8 mouse cellular contexts compared by ENCODE assay signal in genomic region chr1:119419151-119420105, GRCm38 (mm10). TPM values are rescaled to one million over a fixed set of nuclear protein-coding genes. Genes with fewer than 3 reads are reported as not detected.
DNase-seq lines count a peak whose midpoint lies in the region; ATAC-seq lines count a peak whose summit lies in the region.

No protein-coding gene starts in this region.

- H3K4me1 ChIP-seq in heart, embryonic 14.5 days (ENCODE audit: control insufficient read depth in 2 of 2, insufficient read depth in 2 of 2, low read length in 2 of 2): peaks cover 9 to 17% of the 10 kb centered on the region in 2 experiments; a peak in 2 of 4 replicates
- peaks cover 45% of the 10 kb centered on the region for H3K4me1 ChIP-seq in hindbrain, embryonic 12.5 days

- no peak for DNase-seq in heart, postnatal 4 days
- DNase-seq in brain, adult 2 months (ENCODE audit: low read depth, low spot score): peak; percentile 57
- peak; percentile 47 for DNase-seq in neural tube, embryonic 10.5 days (ENCODE audit: extremely low spot score, low spot score)
- no peak for DNase-seq in gastrocnemius, postnatal 36 days
- no peak for DNase-seq in lung, postnatal 14 days

- H3K4me3 ChIP-seq in heart, embryonic 14.5 days (ENCODE audit: control insufficient read depth in 1 of 2, insufficient read depth in 1 of 2, low read depth in 1 of 2, low read length in 2 of 2): peak overlapping the region; percentile 60 to 74
- peak overlapping the region; percentile 67 for H3K4me3 ChIP-seq in hindbrain, embryonic 12.5 days

- H3K27me3 ChIP-seq in heart, embryonic 14.5 days (ENCODE audit: control insufficient read depth, insufficient read depth, low read length): peaks cover 61% of the 10 kb centered on the region
- peaks cover 81% of the 10 kb centered on the region for H3K27me3 ChIP-seq in hindbrain, embryonic 12.5 days

- H3K9me3 ChIP-seq in heart, embryonic 14.5 days (ENCODE audit: control insufficient read depth, low read length): no peaks in the 10 kb centered on the region
- H3K9me3 ChIP-seq in hindbrain, embryonic 12.5 days (replicated peaks): no peaks in the 10 kb centered on the region

- H3K4me2 ChIP-seq in heart, embryonic 14.5 days (ENCODE audit: low read length): peak overlapping the region; percentile 93
- peak overlapping the region; percentile 99 for H3K4me2 ChIP-seq in hindbrain, embryonic 12.5 days (replicated peaks)

- WGBS in heart, embryonic 14.5 days: 6% methylated on average over 29 of the region's 29 CpGs
- WGBS in hindbrain, embryonic 12.5 days: 2% methylated on average over 29 of the region's 29 CpGs

- no peak overlapping the region for H3K9ac ChIP-seq in heart, embryonic 14.5 days (ENCODE audit: low read length)
- peak overlapping the region; percentile 75 for H3K9ac ChIP-seq in hindbrain, embryonic 12.5 days

- intact Hi-C loops in gastrocnemius, postnatal 36 days (cut with DNase I): no loop called here

- no peaks in the 10 kb centered on the region for H3K36me3 ChIP-seq in heart, embryonic 14.5 days (ENCODE audit: control insufficient read depth, insufficient read depth, low read length)
- no peaks in the 10 kb centered on the region for H3K36me3 ChIP-seq in hindbrain, embryonic 12.5 days

- H3K27ac ChIP-seq in heart, embryonic 14.5 days (replicated peaks in 1 of 2; ENCODE audit: control insufficient read depth in 1 of 2, insufficient read depth in 1 of 2, low read depth in 2 of 2, low read length in 2 of 2): no peak overlapping the region
- no peak overlapping the region for H3K27ac ChIP-seq in hindbrain, embryonic 12.5 days

- ATAC-seq in heart, embryonic 14.5 days (ENCODE audit: insufficient number of reproducible peaks, insufficient read depth, low FRiP score, low read depth): no peak
- no peak for ATAC-seq in hindbrain, embryonic 12.5 days (ENCODE audit: low FRiP score)
- ATAC-seq in activated CD4-positive, CD25-positive, alpha-beta regulatory T cell, adult 4 months: no peak

RNA-seq across cellular contexts. Expression of gene Inhbb, which starts 2.6 kb away (rescaled TPM):
- polyA plus RNA-seq in heart, embryonic 14.5 days (2014; fragmentation: Nextera tagmentation; extraction: Ambion mirVana): 0.39 and 0.47 TPM in 2 replicates
- 1 to 10 TPM; 1.4 to 1.8 TPM for total RNA-seq in heart, postnatal 4 days (2021)
- polyA plus RNA-seq in hindbrain, embryonic 12.5 days (2016; fragmentation: Nextera tagmentation; extraction: Ambion mirVana): 2.1 TPM in 2 replicates
- polyA plus RNA-seq in activated CD4-positive, CD25-positive, alpha-beta regulatory T cell, adult 4 months (2017; shearing (Covaris generic)): not detected
- total RNA-seq in gastrocnemius, postnatal 36 days (2021): under 1 TPM; 0.33 to 0.67 TPM

Comparison
In these comparisons a context has a peak if more than half of its experiments do, and no peak if none do; other contexts are left out.
1. DNase-seq: peak in brain, adult 2 months (single experiment) and neural tube, embryonic 10.5 days (single experiment); none in heart, postnatal 4 days (single experiment), gastrocnemius, postnatal 36 days (0 of 2) and lung, postnatal 14 days (single experiment).